Mouse (Mus musculus) kidney, adult 2 months (tissue): ENCODE results near the gene Shkbp1.

Experiments used
- CTCF ChIP-seq: fragments of 200-500 bp; conservative IDR thresholded peaks from 2 replicates; pipeline ENCODE4 v1.5.1; 2011; ENCODE audit warnings: low read depth, mild to moderate bottlenecking, control low read depth, low read length, moderate library complexity, mixed read lengths; ENCODE audit not compliant: insufficient read depth, insufficient read length
- POLR2A ChIP-seq: fragments of 200-500 bp; IDR thresholded peaks from one replicate; pipeline ENCODE4 v1.6.1; 2011; ENCODE audit warnings: low read depth, low read length, control low read depth

DNA sequence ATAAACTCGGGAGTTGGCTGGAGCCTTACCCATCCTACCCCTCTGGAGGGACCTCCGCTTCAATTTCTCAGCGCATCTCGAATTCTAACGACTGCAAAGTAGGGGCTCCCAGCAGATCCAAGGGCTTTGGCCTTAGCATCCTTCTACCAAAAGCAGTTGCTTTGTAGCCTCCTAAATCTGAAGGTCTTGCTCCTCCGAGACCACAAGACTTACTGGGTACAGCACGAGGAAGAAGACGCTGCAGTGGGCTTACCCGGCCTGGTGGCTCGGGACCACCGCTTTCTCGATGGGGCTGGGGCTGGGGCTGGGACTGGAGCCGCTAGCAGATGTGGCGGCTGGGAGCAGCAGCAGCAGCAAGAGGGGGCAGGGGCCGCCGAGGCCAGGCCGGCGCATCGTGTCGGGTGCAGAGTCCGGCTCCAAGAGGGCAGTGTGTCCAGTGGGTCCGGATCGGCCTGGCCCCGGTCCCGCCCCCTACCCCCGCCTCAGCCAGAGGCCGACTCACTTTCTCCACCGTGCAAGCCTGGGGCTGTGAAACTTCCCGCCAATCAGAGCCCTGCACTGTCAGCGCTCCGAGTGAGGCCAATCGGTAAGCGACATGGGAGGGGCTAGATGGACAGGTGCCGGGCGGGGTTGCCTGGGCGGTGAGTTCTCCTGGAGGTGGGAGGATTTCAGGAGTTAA lies 18.5 kb downstream of the Shkbp1 start, which contains the start of gene Ltbp4:
- TF ChIP-seq POLR2A: no peak
- no peak for TF ChIP-seq CTCF
